Mouse (Mus musculus) ovary, postnatal 10 days (tissue): ENCODE results near the gene Sec31b.

Experiments
- DNase-seq: peaks from one replicate; pipeline ENCODE4 v3.0.0; 2022; ENCODE audit warnings: low spot score

The Sec31b gene

GRCm38 (mm10) chr19:44475268-44475667, 70.4 kb downstream of the Sec31b start:
- DNase-seq: no peak

DNA sequence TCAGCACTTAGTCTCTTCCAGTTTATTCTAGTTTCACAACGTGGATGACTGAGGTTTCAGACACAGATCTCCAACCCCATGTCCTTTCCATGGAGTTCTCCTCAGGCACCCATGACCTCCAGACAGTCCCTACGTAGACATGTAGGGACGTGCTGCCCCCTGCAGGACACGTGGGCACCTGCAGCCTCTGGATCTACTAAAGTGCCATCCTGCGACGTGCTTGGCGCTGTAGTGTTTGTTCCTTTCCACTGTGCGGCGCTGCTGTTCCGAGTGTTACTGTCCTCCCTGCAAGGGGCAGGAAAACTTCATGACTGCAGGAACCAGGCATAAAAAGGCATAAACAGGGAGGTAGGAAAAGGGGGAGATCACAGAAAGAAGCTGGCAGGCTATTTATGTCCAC, 71.5 kb downstream of the Sec31b start:
- peak; percentile 48 for DNase-seq
